Mouse (Mus musculus) heart, embryonic 15.5 days (tissue): ENCODE data around the gene Bahcc1. TPM values are rescaled to one million over a fixed set of nuclear protein-coding genes. Genes with fewer than 3 reads are reported as not detected.

Experiments
- ATAC-seq: fragments of 200-750 bp; cut with Nextera tagmentation; replicated peaks from 2 replicates; pipeline ENCODE4 v1.8.0; 2017; ENCODE audit warnings: low read depth, moderate TSS enrichment; ENCODE audit not compliant: insufficient number of reproducible peaks, insufficient read depth, low FRiP score
- H3K27ac ChIP-seq: fragments of 300-500 bp; sonication (generic); 2 replicates; pipeline ENCODE4 v1.5.1; 2015; ENCODE audit warnings: mild to moderate bottlenecking, inconsistent platforms
- H3K27me3 ChIP-seq: fragments of 300-500 bp; sonication (generic); 2 replicates; pipeline ENCODE4 v1.6.1; 2015; ENCODE audit warnings: inconsistent platforms
- H3K36me3 ChIP-seq: fragments of 300-500 bp; sonication (generic); 2 replicates; pipeline ENCODE4 v1.6.1; 2015; ENCODE audit warnings: mild to moderate bottlenecking, inconsistent platforms
- H3K4me1 ChIP-seq: fragments of 300-500 bp; sonication (generic); replicated peaks from 2 replicates; pipeline ENCODE4 v1.6.1; 2015; ENCODE audit warnings: inconsistent platforms
- H3K4me2 ChIP-seq: fragments of 300-500 bp; sonication (generic); 2 replicates; pipeline ENCODE4 v1.6.1; 2015; ENCODE audit warnings: inconsistent platforms, mild to moderate bottlenecking, moderate library complexity
- H3K4me3 ChIP-seq: fragments of 300-500 bp; sonication (generic); 2 replicates; pipeline ENCODE4 v1.5.1; 2015; ENCODE audit warnings: mild to moderate bottlenecking, inconsistent platforms
- H3K9ac ChIP-seq: fragments of 300-500 bp; sonication (generic); 2 replicates; pipeline ENCODE4 v1.6.1; 2015; ENCODE audit warnings: mild to moderate bottlenecking, inconsistent platforms
- H3K9me3 ChIP-seq: fragments of 300-500 bp; sonication (generic); replicated peaks from 2 replicates; pipeline ENCODE4 v1.6.1; 2016; ENCODE audit warnings: inconsistent platforms
- WGBS: fragments of 180-500 bp; shearing (Covaris S2); methylation state at CpG from one replicate; pipeline ENCODE4 v1.1.7; 2015; ENCODE audit warnings: mixed read lengths; 5-methylcytosine and 5-hydroxymethylcytosine counted together
- polyA plus RNA-seq: library from polyadenylated mRNA; unstranded; fragments of >200 nt; fragmentation: Nextera tagmentation; extraction: Ambion mirVana; gene quantifications from 2 replicates; pipeline ENCODE4 v1.2.1, GENCODE M21; 2015

Gene Bahcc1
- polyA plus RNA-seq, 1 experiment from 2014 or later = 4.2 TPM

- Histone ChIP-seq H3K9me3 (no peaks in the 10 kb centered on the region), H3K4me1 (peaks cover 26% of the 10 kb centered on the region), H3K36me3 (no peaks in the 10 kb centered on the region), H3K9ac (peak overlapping the region; percentile 87), H3K4me3 (peak overlapping the region; percentile 70), H3K4me2 (peak overlapping the region; percentile 85), H3K27me3 (no peaks in the 10 kb centered on the region), H3K27ac (peak overlapping the region; percentile 88)
- WGBS = under 1% methylated on average over 51 of the region's 51 CpGs
- ATAC-seq = no peak
These were observed 841 bp downstream of the Bahcc1 start for GRCm38 (mm10) chr11:120233441-120234135.

GRCm38 (mm10) chr11:120234136-120234775 is 1.5 kb downstream of the Bahcc1 start:
- Histone ChIP-seq H3K27me3 (no peaks in the 10 kb centered on the region), H3K9ac (peak overlapping the region; percentile 87), H3K27ac (peak overlapping the region; percentile 88), H3K4me2 (peak overlapping the region; percentile 85), H3K9me3 (no peaks in the 10 kb centered on the region), H3K4me1 (peaks cover 26% of the 10 kb centered on the region), H3K36me3 (no peaks in the 10 kb centered on the region), H3K4me3 (peak overlapping the region; percentile 70)
- ATAC-seq = no peak
- WGBS = under 1% methylated on average over 52 of the region's 52 CpGs

- Histone ChIP-seq H3K4me3 (peak overlapping the region; percentile 70), H3K27ac (peak overlapping the region; percentile 88), H3K36me3 (no peaks in the 10 kb centered on the region), H3K4me1 (peaks cover 26% of the 10 kb centered on the region), H3K27me3 (no peaks in the 10 kb centered on the region), H3K9ac (peak overlapping the region; percentile 87), H3K9me3 (no peaks in the 10 kb centered on the region), H3K4me2 (peak overlapping the region; percentile 85)
- under 1% methylated on average over 28 of the region's 39 CpGs for whole genome bisulfite sequencing
- no peak for ATAC-seq
These were observed 2.0 kb downstream of the Bahcc1 start for GRCm38 (mm10) chr11:120234776-120235181.

- Histone ChIP-seq H3K4me2 (peak overlapping the region; percentile 85), H3K9ac (peak overlapping the region; percentile 94), H3K27ac (peak overlapping the region; percentile 87), H3K9me3 (no peaks in the 10 kb centered on the region), H3K4me1 (peaks cover 31% of the 10 kb centered on the region), H3K36me3 (no peaks in the 10 kb centered on the region), H3K4me3 (peak overlapping the region; percentile 70), H3K27me3 (no peaks in the 10 kb centered on the region)
- no peak for ATAC-seq
- under 1% methylated on average over 39 of the region's 40 CpGs for WGBS
These were observed 2.8 kb downstream of the Bahcc1 start for GRCm38 (mm10) chr11:120235385-120236113.

GRCm38 (mm10) chr11:120236114-120236437 is 3.3 kb downstream of the Bahcc1 start:
- Histone ChIP-seq H3K4me2 (peak overlapping the region; percentile 85), H3K4me3 (peak overlapping the region; percentile 70), H3K9ac (peak overlapping the region; percentile 94), H3K9me3 (no peaks in the 10 kb centered on the region), H3K27ac (peak overlapping the region; percentile 87), H3K4me1 (peaks cover 36% of the 10 kb centered on the region), H3K27me3 (no peaks in the 10 kb centered on the region), H3K36me3 (no peaks in the 10 kb centered on the region)
- no peak for ATAC-seq
- WGBS = under 1% methylated on average over 13 of the region's 13 CpGs

GRCm38 (mm10) chr11:120236438-120237165 is 3.9 kb downstream of the Bahcc1 start:
- H3K36me3 ChIP-seq = no peaks in the 10 kb centered on the region
- under 1% methylated on average over 95 of the region's 96 CpGs for WGBS
- peak overlapping the region; percentile 87 for H3K27ac ChIP-seq
- peak overlapping the region; percentile 94 for H3K9ac ChIP-seq
- no peak for ATAC-seq
- peak overlapping the region; percentile 70 for H3K4me3 ChIP-seq
- H3K27me3 ChIP-seq = no peaks in the 10 kb centered on the region
- H3K4me1 ChIP-seq = peaks cover 40% of the 10 kb centered on the region
- H3K9me3 ChIP-seq = no peaks in the 10 kb centered on the region
- peak overlapping the region; percentile 85 for H3K4me2 ChIP-seq

- Histone ChIP-seq H3K4me2 (peak overlapping the region; percentile 85), H3K9me3 (no peaks in the 10 kb centered on the region), H3K27ac (peak overlapping the region; percentile 87), H3K9ac (peak overlapping the region; percentile 94), H3K4me1 (peaks cover 40% of the 10 kb centered on the region), H3K27me3 (no peaks in the 10 kb centered on the region), H3K4me3 (peak overlapping the region; percentile 70), H3K36me3 (no peaks in the 10 kb centered on the region)
- no peak for ATAC-seq
- WGBS = under 1% methylated on average over 89 of the region's 89 CpGs
These were observed 4.7 kb downstream of the Bahcc1 start for GRCm38 (mm10) chr11:120237166-120238131.

GRCm38 (mm10) chr11:120238306-120238705 is 5.6 kb downstream of the Bahcc1 start:
- Histone ChIP-seq H3K27ac (peak overlapping the region; percentile 87), H3K27me3 (no peaks in the 10 kb centered on the region), H3K9me3 (no peaks in the 10 kb centered on the region), H3K9ac (peak overlapping the region; percentile 49), H3K4me3 (peak overlapping the region; percentile 70), H3K4me1 (peaks cover 49% of the 10 kb centered on the region), H3K4me2 (peak overlapping the region; percentile 85), H3K36me3 (no peaks in the 10 kb centered on the region)
- WGBS = 30% methylated on average over 8 of the region's 8 CpGs
- no peak for ATAC-seq

- Histone ChIP-seq H3K4me2 (peak overlapping the region; percentile 85), H3K4me3 (peak overlapping the region; percentile 70), H3K4me1 (peaks cover 54% of the 10 kb centered on the region), H3K9me3 (no peaks in the 10 kb centered on the region), H3K9ac (peak overlapping the region; percentile 51), H3K36me3 (no peaks in the 10 kb centered on the region), H3K27ac (peak overlapping the region; percentile 87), H3K27me3 (no peaks in the 10 kb centered on the region)
- WGBS = 16% methylated on average over 8 of the region's 8 CpGs
- peak; percentile 7; the same call in 1 of the 2 replicates for ATAC-seq
These were observed 6.1 kb downstream of the Bahcc1 start for GRCm38 (mm10) chr11:120238751-120239359.

GRCm38 (mm10) chr11:120239581-120239991 is 6.8 kb downstream of the Bahcc1 start:
- Histone ChIP-seq H3K9ac (peak overlapping the region; percentile 51; the same call in 1 of the 2 replicates), H3K9me3 (no peaks in the 10 kb centered on the region), H3K27ac (peak overlapping the region; percentile 87), H3K4me3 (peak overlapping the region; percentile 27), H3K4me1 (peaks cover 60% of the 10 kb centered on the region), H3K4me2 (peak overlapping the region; percentile 85), H3K27me3 (no peaks in the 10 kb centered on the region), H3K36me3 (no peaks in the 10 kb centered on the region)
- ATAC-seq = no peak
- WGBS = 13% methylated on average over 11 of the region's 11 CpGs
